Mouse (Mus musculus) kidney, postnatal 0 days (tissue): ENCODE data around the gene Rpp40. TPM values are rescaled to one million over a fixed set of nuclear protein-coding genes. Genes with fewer than 3 reads are reported as not detected.

Experiments
- ATAC-seq: fragments of 200-750 bp; cut with Nextera tagmentation; replicated peaks from 2 replicates; pipeline ENCODE4 v1.8.0; 2017; ENCODE audit warnings: low read depth, moderate number of reproducible peaks, moderate TSS enrichment, moderate library complexity; ENCODE audit not compliant: low FRiP score
- DNase-seq: peaks from one replicate; pipeline ENCODE4 v3.0.0-alpha.2; 2016; ENCODE audit warnings: low spot score
- H3K27ac ChIP-seq: fragments of 300-500 bp; sonication (generic); 2 replicates; pipeline ENCODE4 v1.5.1; 2014; ENCODE audit warnings: mild to moderate bottlenecking
- H3K27me3 ChIP-seq: fragments of 300-500 bp; sonication (generic); 2 replicates; pipeline ENCODE4 v1.6.1; 2014; ENCODE audit warnings: low read length, mixed read lengths; ENCODE audit not compliant: insufficient read depth
- H3K36me3 ChIP-seq: fragments of 300-500 bp; sonication (generic); 2 replicates; pipeline ENCODE4 v1.6.1; 2014; ENCODE audit warnings: low read length, mixed read lengths; ENCODE audit not compliant: insufficient read depth
- H3K4me1 ChIP-seq: fragments of 300-500 bp; sonication (generic); replicated peaks from 2 replicates; pipeline ENCODE4 v1.6.1; 2014; ENCODE audit warnings: antibody characterized with exemption, low read length, mixed read lengths; ENCODE audit not compliant: insufficient read depth
- H3K4me2 ChIP-seq: fragments of 300-500 bp; sonication (generic); 2 replicates; pipeline ENCODE4 v1.6.1; 2014; ENCODE audit warnings: mild to moderate bottlenecking, low read length, moderate library complexity, mixed read lengths
- H3K4me3 ChIP-seq: fragments of 300-500 bp; sonication (generic); replicated peaks from 2 replicates; pipeline ENCODE4 v1.5.1; 2014; ENCODE audit warnings: low read depth, low read length
- H3K9ac ChIP-seq: fragments of 300-500 bp; sonication (generic); 2 replicates; pipeline ENCODE4 v1.6.1; 2014; ENCODE audit warnings: low read depth, low read length
- H3K9me3 ChIP-seq: fragments of 300-500 bp; sonication (generic); replicated peaks from 2 replicates; pipeline ENCODE4 v1.6.1; 2016; ENCODE audit warnings: low read length, inconsistent platforms, mixed read lengths
- CTCF ChIP-seq: IDR thresholded peaks from 2 replicates; pipeline ENCODE4 v1.5.1; 2016; ENCODE audit warnings: antibody characterized with exemption, low read depth, mild to moderate bottlenecking, moderate library complexity
- WGBS: fragments of 180-500 bp; shearing (Covaris S2); extraction: QIAGEN DNeasy Blood & Tissue Kit; methylation state at CpG from one replicate; pipeline ENCODE4 v1.1.7; 2014; 5-methylcytosine and 5-hydroxymethylcytosine counted together
- polyA plus RNA-seq: library from polyadenylated mRNA; unstranded; fragments of >200 nt; fragmentation: Nextera tagmentation; extraction: Ambion mirVana; gene quantifications from 2 replicates; pipeline ENCODE4 v1.2.1, GENCODE M21; 2015

Rpp40 gene
- polyA plus RNA-seq: 13.6 and 16.3 TPM in 2 replicates

GRCm38 (mm10) chr13:35905879-35906481 is at the start of gene Rpp40:
Gene Rpp40, minus strand, starts transcription at chr13:35906359.
- H3K9me3 ChIP-seq: no peaks in the 10 kb centered on the region
- no peaks in the 10 kb centered on the region for H3K4me1 ChIP-seq
- H3K4me2 ChIP-seq: peak within 1 kb of the TSS; percentile 75
- peak within 1 kb of the TSS; percentile 66 for H3K4me3 ChIP-seq
- peak within 1 kb of the TSS; percentile 52 for H3K9ac ChIP-seq
- peak; percentile 97 for DNase-seq
- TF ChIP-seq CTCF: no peak
- no peak within 1 kb of the TSS for H3K27ac ChIP-seq
- under 1% methylated on average over 35 of the region's 35 CpGs for WGBS
- ATAC-seq: peak; percentile 99
- H3K27me3 ChIP-seq: no peaks in the 10 kb centered on the region
- no peaks in the 10 kb centered on the region for H3K36me3 ChIP-seq

GRCm38 (mm10) chr13:35949814-35950455 is 43.8 kb upstream of the Rpp40 start:
- TF ChIP-seq CTCF: no peak
- H3K4me3 ChIP-seq: no peak overlapping the region
- no peaks in the 10 kb centered on the region for H3K27me3 ChIP-seq
- H3K4me1 ChIP-seq: no peaks in the 10 kb centered on the region; the same call in 1 of the 2 replicates
- H3K36me3 ChIP-seq: no peaks in the 10 kb centered on the region
- WGBS: 61% methylated on average over 17 of the region's 17 CpGs
- DNase-seq (peak; percentile 73), ATAC-seq (no peak)
- H3K4me2 ChIP-seq: no peak overlapping the region
- no peak overlapping the region for H3K9ac ChIP-seq
- H3K9me3 ChIP-seq: no peaks in the 10 kb centered on the region
- no peak overlapping the region for H3K27ac ChIP-seq

- peak; percentile 96 for TF ChIP-seq CTCF
- ATAC-seq (no peak), DNase-seq (peak; percentile 94)
- H3K4me2 ChIP-seq: no peak overlapping the region
- H3K27ac ChIP-seq: no peak overlapping the region
- WGBS: 22% methylated on average over 14 of the region's 14 CpGs
- no peaks in the 10 kb centered on the region for H3K9me3 ChIP-seq
- no peak overlapping the region for H3K9ac ChIP-seq
- no peaks in the 10 kb centered on the region for H3K27me3 ChIP-seq
- no peak overlapping the region for H3K4me3 ChIP-seq
- H3K36me3 ChIP-seq: no peaks in the 10 kb centered on the region
- H3K4me1 ChIP-seq: no peaks in the 10 kb centered on the region; the same call in 1 of the 2 replicates
Measured at GRCm38 (mm10) chr13:35947354-35948000, 41.3 kb upstream of the Rpp40 start.

- no peak for TF ChIP-seq CTCF
- Histone ChIP-seq H3K27me3 (no peaks in the 10 kb centered on the region), H3K9ac (no peak overlapping the region), H3K36me3 (no peaks in the 10 kb centered on the region), H3K4me2 (no peak overlapping the region), H3K9me3 (no peaks in the 10 kb centered on the region), H3K4me3 (no peak overlapping the region), H3K27ac (no peak overlapping the region), H3K4me1 (no peaks in the 10 kb centered on the region; the same call in 1 of the 2 replicates)
- ATAC-seq (no peak), DNase-seq (no peak)
- 73% methylated on average over 20 of the region's 20 CpGs for WGBS
Measured at GRCm38 (mm10) chr13:35946659-35947353, 40.6 kb upstream of the Rpp40 start.

DNA sequence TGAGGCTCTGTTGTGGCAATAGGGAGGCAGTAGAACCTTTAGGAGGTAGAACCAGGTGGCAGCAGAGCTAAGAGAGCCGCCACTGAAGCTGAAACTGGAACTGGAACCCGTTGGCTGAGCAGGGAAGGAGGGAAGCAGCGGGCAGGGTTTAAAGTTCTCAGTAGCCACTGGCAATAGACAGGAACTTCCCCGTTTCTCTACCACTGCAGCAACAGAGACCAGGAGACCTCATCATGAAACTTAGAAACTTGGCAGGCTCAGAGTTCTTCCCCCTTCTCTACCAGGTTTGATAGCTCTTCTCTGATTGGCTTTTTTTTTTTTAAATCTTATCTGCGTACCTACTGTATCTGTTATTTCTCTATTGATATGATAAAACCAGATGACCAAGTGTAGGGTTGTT is 34.8 kb upstream of the Rpp40 start:
- Histone ChIP-seq H3K4me3 (no peak overlapping the region), H3K9ac (no peak overlapping the region), H3K27me3 (no peaks in the 10 kb centered on the region), H3K36me3 (no peaks in the 10 kb centered on the region), H3K9me3 (no peaks in the 10 kb centered on the region), H3K4me2 (no peak overlapping the region), H3K27ac (no peak overlapping the region), H3K4me1 (no peaks in the 10 kb centered on the region)
- 86% methylated on average over 5 of the region's 5 CpGs for WGBS
- DNase-seq (no peak), ATAC-seq (no peak)
- TF ChIP-seq CTCF: no peak
